Mouse (Mus musculus): Measurements from ENCODE around the gene Gm20605. TPM values are rescaled to one million over a fixed set of nuclear protein-coding genes. Genes with fewer than 3 reads are reported as not detected.

The Gm20605 gene
- polyA plus RNA-seq, 1 experiment from 2014 or later, result 11.7 TPM

DNA sequence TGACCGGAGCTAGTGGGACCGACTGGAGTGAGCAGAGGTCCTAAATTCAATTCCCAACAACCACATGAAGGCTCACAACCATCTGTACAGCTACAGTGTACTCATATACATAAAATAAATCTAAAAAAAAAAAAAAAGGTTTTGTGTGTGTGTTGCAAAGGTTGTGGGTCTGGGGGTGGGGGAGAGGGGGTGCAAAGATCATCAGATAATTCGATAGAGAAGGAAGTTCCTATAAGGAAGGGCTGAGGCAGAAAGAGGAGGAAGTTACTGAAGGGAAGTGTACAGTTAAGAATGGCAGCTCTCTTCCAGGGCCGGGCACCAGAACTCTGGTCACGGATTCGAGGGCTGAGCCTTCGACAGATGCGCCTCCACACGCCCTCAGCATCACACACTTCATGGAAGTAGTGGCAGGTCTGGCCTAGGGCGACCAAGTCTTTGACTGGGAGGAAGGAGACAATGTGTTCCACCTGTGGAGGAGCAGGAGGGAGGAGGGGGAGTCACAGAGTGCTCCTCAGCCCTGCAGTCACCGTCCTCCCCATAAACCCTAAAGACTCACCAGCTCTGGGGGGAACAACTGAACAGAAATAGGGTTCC is 4.9 kb upstream of the Gm20605 start:
- DNase-seq (ENCODE audit: extremely low spot score, low spot score), result no peak
- H3K27me3 ChIP-seq (ENCODE audit: poor library complexity, severe bottlenecking), result no peaks in the 10 kb centered on the region
- H3K36me3 ChIP-seq (replicated peaks), result no peaks in the 10 kb centered on the region
- 85% methylated on average over 11 of the region's 11 CpGs for WGBS
- H3K9me3 ChIP-seq, result no peaks in the 10 kb centered on the region
- H3K27ac ChIP-seq, result no peak overlapping the region
- H3K4me1 ChIP-seq, result peaks cover 33% of the 10 kb centered on the region
- H3K4me3 ChIP-seq, result no peak overlapping the region

DNA sequence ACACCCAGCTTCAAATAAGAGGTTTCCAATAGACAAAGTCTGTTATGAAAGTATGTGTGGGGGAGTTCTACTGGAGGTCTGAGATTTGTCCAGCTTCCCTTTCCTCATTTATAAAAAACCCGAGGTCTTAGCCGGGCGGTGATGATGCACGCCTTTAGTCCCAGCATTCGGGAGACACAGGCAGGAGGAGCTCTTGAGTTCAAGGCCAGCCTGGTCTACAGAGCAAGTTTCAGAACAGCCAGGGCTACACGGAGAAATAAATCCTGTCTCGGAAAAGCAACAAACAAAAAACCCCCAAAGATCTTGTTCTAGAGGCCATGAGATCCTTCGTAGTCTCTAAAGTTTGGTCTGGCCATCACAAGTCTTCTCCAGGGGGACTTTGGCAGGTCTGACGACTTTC is 984 bp upstream of the Gm20605 start:
- H3K4me1 ChIP-seq, result peaks cover 67% of the 10 kb centered on the region
- H3K27me3 ChIP-seq (ENCODE audit: poor library complexity, severe bottlenecking), result no peaks in the 10 kb centered on the region
- peaks cover 23% of the 10 kb centered on the region for H3K36me3 ChIP-seq (replicated peaks)
- peak overlapping the region; percentile 72 for H3K4me3 ChIP-seq
- peak overlapping the region; percentile 93 for H3K27ac ChIP-seq
- no peaks in the 10 kb centered on the region for H3K9me3 ChIP-seq
- WGBS, result 2% methylated on average over 9 of the region's 9 CpGs
- no peak for DNase-seq (ENCODE audit: extremely low spot score, low spot score)

GRCm38 (mm10) chr5:137629306-137629721 is 339 bp downstream of the Gm20605 start:
- Histone ChIP-seq H3K27me3 (ENCODE audit: poor library complexity, severe bottlenecking) (no peaks in the 10 kb centered on the region), H3K4me3 (peak overlapping the region; percentile 72), H3K9me3 (no peaks in the 10 kb centered on the region), H3K27ac (peak overlapping the region; percentile 93), H3K36me3 (replicated peaks) (peaks cover 36% of the 10 kb centered on the region), H3K4me1 (peaks cover 68% of the 10 kb centered on the region)
- under 1% methylated on average over 23 of the region's 23 CpGs for WGBS
- DNase-seq (ENCODE audit: extremely low spot score, low spot score), result no peak

DNA sequence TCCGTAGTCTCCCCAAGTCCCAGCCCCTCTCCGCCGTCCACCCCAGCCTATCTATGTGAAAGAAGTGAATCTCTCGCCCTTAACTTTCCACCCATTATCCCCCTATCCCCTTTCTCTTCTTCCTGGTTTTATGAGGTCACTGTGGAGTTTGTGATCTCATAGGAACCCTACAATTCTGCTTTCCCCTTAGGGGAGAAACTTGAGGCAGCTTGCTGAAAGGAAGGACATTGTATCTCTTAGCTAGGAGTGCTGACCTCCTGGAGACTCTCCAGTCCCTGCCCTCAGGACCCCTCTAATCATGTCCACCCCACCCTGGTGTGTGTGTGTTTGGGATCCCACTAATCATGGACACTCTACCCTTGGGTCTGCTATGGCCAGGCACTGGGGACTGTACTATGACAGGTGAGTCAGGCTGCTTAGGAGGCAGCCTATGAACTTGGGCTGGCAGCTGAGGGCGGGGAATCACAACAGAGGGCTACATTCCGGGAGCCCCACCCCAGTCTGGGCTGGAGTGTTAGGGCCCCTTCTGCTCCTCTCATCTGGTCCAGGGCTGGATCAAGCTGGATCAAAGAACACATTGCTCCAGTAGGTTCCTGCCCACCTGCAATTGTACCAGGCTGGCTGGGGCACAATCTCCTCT is 1.1 kb downstream of the Gm20605 start:
- 22% methylated on average over 6 of the region's 6 CpGs for WGBS
- DNase-seq (ENCODE audit: extremely low spot score, low spot score), result no peak
- Histone ChIP-seq H3K27me3 (ENCODE audit: poor library complexity, severe bottlenecking) (no peaks in the 10 kb centered on the region), H3K36me3 (replicated peaks) (peaks cover 43% of the 10 kb centered on the region), H3K9me3 (no peaks in the 10 kb centered on the region), H3K4me3 (peak overlapping the region; percentile 72), H3K4me1 (peaks cover 63% of the 10 kb centered on the region), H3K27ac (peak overlapping the region; percentile 93)

GRCm38 (mm10) chr5:137630602-137631001 is 1.6 kb downstream of the Gm20605 start:
- Histone ChIP-seq H3K36me3 (replicated peaks) (peaks cover 49% of the 10 kb centered on the region), H3K27me3 (ENCODE audit: poor library complexity, severe bottlenecking) (no peaks in the 10 kb centered on the region), H3K27ac (peak overlapping the region; percentile 93), H3K4me3 (peak overlapping the region; percentile 72), H3K9me3 (no peaks in the 10 kb centered on the region), H3K4me1 (peaks cover 58% of the 10 kb centered on the region)
- WGBS, result 57% methylated on average over 3 of the region's 3 CpGs
- DNase-seq (ENCODE audit: extremely low spot score, low spot score), result no peak

GRCm38 (mm10) chr5:137631171-137631570 is 2.2 kb downstream of the Gm20605 start:
- DNase-seq (ENCODE audit: extremely low spot score, low spot score), result no peak
- 82% methylated on average over 9 of the region's 9 CpGs for WGBS
- H3K27me3 ChIP-seq (ENCODE audit: poor library complexity, severe bottlenecking), result no peaks in the 10 kb centered on the region
- H3K4me3 ChIP-seq, result peak overlapping the region; percentile 72
- H3K36me3 ChIP-seq (replicated peaks), result peaks cover 55% of the 10 kb centered on the region
- no peaks in the 10 kb centered on the region for H3K9me3 ChIP-seq
- peaks cover 54% of the 10 kb centered on the region for H3K4me1 ChIP-seq
- H3K27ac ChIP-seq, result peak overlapping the region; percentile 93

DNA sequence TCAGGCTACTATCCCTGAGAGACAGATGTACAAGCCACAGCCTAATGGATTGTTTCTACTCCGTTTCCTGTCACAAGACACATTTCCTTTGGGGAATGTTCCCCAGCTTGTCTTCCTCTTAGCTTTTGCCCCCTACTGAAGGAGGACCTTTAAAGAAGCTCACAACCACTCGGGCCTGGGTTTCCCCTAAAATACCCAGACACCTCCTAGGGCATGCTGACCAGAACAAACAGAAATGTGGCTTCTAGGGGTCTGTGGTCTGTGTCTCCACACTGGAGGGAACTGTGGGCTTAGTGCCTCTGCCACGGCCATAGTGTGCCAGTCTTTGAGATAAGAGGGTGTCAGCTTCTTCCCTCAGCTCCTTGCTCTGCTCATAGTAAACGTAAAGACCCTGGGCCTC is 2.6 kb downstream of the Gm20605 start:
- peaks cover 54% of the 10 kb centered on the region for H3K4me1 ChIP-seq
- peak overlapping the region; percentile 93; the same call in 1 of the 2 replicates for H3K27ac ChIP-seq
- 81% methylated on average over 4 of the region's 4 CpGs for WGBS
- no peaks in the 10 kb centered on the region for H3K9me3 ChIP-seq
- H3K36me3 ChIP-seq (replicated peaks), result peaks cover 59% of the 10 kb centered on the region
- H3K4me3 ChIP-seq, result peak overlapping the region; percentile 72; the same call in 1 of the 2 replicates
- H3K27me3 ChIP-seq (ENCODE audit: poor library complexity, severe bottlenecking), result no peaks in the 10 kb centered on the region
- DNase-seq (ENCODE audit: extremely low spot score, low spot score), result no peak

- Histone ChIP-seq H3K27ac (no peak overlapping the region), H3K4me1 (peaks cover 38% of the 10 kb centered on the region), H3K9me3 (no peaks in the 10 kb centered on the region), H3K4me3 (no peak overlapping the region), H3K36me3 (replicated peaks) (peaks cover 78% of the 10 kb centered on the region), H3K27me3 (ENCODE audit: poor library complexity, severe bottlenecking) (no peaks in the 10 kb centered on the region)
- no peak for DNase-seq (ENCODE audit: extremely low spot score, low spot score)
- 85% methylated on average over 12 of the region's 12 CpGs for WGBS
Measured at GRCm38 (mm10) chr5:137633397-137634084, 4.6 kb downstream of the Gm20605 start.

DNA sequence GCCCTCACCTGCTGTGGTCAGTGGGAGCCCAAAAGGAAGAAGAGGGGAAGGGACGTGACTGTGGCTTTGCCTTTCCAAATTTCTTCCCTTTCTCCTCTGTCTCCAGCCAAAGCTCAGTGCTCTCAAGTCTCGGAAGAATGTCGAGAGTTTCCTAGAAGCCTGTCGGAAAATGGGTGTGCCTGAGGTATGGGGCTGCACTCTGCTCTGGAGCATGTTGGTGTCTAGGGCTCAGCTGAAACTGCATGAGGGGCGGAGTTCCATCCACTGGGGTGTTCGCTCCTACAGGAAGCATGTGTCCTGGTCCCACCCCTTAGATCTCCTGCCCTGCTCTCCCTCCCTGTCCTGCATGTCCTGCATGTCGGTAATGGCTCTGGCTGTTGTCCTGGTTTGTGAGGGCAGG is 10.5 kb downstream of the Gm20605 start:
- Histone ChIP-seq H3K9me3 (no peaks in the 10 kb centered on the region), H3K4me1 (peaks cover 16% of the 10 kb centered on the region), H3K27ac (no peak overlapping the region), H3K27me3 (ENCODE audit: poor library complexity, severe bottlenecking) (peaks cover 23% of the 10 kb centered on the region), H3K4me3 (no peak overlapping the region), H3K36me3 (replicated peaks) (peaks cover 84% of the 10 kb centered on the region)
- WGBS, result 84% methylated on average over 7 of the region's 7 CpGs
- DNase-seq (ENCODE audit: extremely low spot score, low spot score), result no peak

DNA sequence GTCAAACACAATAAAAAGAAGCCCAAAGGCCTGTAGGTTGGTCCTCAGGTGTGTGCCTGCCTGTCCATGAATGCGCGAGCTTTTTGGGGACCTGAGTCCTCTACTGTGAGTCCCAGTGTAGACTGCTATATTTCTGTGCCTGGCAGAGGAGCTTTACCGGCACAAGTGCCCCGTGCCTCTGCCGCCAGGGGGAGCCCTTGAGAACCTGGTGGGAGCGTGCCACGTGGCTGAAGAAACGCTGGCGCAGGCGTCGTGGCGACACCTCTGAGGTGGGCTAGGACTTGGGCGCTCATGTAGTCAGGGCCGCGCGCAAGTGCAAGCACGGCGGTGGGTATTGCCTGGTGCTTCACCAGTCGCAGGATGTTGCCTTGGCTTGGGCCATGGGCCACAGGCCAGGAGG is 12.1 kb downstream of the Gm20605 start, which contains the start of gene Sap25:
Sap25 (plus strand) TSS at position 281 of the 400 bp plus-strand sequence.
- Histone ChIP-seq H3K36me3 (replicated peaks) (peaks cover 68% of the 10 kb centered on the region), H3K4me3 (no peak within 1 kb of the TSS), H3K27ac (no peak within 1 kb of the TSS), H3K27me3 (ENCODE audit: poor library complexity, severe bottlenecking) (peaks cover 38% of the 10 kb centered on the region), H3K9me3 (no peaks in the 10 kb centered on the region), H3K4me1 (peaks cover 30% of the 10 kb centered on the region)
- WGBS, result 88% methylated on average over 19 of the region's 19 CpGs
- DNase-seq (ENCODE audit: extremely low spot score, low spot score), result no peak

DNA sequence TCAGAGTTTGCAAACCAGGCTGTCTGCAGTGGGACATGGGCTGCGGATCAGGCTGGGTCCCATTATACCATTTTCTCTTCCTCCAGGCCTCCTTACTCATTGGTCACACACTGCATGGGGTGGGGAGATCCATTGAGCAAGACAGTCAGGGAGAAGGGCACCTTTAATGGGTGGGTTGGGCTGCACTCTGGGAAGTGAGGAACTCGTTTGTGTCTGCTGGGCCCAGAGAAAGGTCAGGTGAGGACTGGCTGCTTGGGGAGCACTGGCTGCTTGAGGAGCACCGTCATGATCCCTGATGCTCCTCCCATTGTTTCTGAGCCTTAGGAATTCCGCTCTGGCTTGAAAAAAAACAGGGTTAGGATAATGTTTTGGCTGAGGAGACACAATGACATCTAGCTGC is 13.9 kb downstream of the Gm20605 start:
- no peak overlapping the region for H3K4me3 ChIP-seq
- no peaks in the 10 kb centered on the region for H3K9me3 ChIP-seq
- peaks cover 49% of the 10 kb centered on the region for H3K36me3 ChIP-seq (replicated peaks)
- DNase-seq (ENCODE audit: extremely low spot score, low spot score), result no peak
- peaks cover 52% of the 10 kb centered on the region for H3K27me3 ChIP-seq (ENCODE audit: poor library complexity, severe bottlenecking)
- H3K4me1 ChIP-seq, result peaks cover 33% of the 10 kb centered on the region
- WGBS, result 59% methylated on average over 4 of the region's 4 CpGs
- no peak overlapping the region for H3K27ac ChIP-seq

DNA sequence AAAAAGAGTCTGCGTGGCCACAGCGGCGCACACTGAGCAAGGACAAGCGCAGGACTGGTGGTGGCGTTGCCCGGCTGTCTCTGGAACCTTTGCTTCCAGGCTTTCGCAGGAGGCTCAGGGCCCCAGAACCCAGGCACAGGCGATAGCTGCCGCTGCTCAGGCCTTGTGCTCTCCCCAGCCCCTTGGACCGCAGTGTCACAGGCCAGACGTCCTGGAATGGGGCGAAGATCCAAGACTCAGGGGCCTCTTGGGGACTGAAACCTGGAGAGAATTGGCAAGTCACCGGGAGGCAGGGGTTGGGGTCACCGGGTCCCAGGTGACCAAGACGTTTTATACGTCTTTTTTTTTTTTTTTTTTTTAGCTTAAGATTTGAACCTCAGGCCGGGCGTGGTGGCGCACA is 15.5 kb downstream of the Gm20605 start:
- H3K36me3 ChIP-seq (replicated peaks), result peaks cover 33% of the 10 kb centered on the region
- DNase-seq (ENCODE audit: extremely low spot score, low spot score), result no peak
- 42% methylated on average over 19 of the region's 19 CpGs for WGBS
- peaks cover 52% of the 10 kb centered on the region for H3K27me3 ChIP-seq (ENCODE audit: poor library complexity, severe bottlenecking)
- peaks cover 41% of the 10 kb centered on the region for H3K4me1 ChIP-seq
- no peaks in the 10 kb centered on the region for H3K9me3 ChIP-seq
- no peak overlapping the region; the same call in 1 of the 2 replicates for H3K4me3 ChIP-seq
- peak overlapping the region; percentile 2; the same call in 1 of the 2 replicates for H3K27ac ChIP-seq
